Mouse (Mus musculus): ENCODE results near the gene Vash1. TPM values are rescaled to one million over a fixed set of nuclear protein-coding genes. Genes with fewer than 3 reads are reported as not detected.

The Vash1 gene
- polyA plus RNA-seq, 1 experiment from 2014 or later, result 2.3 TPM

GRCm38 (mm10) chr12:86726120-86726640, 47.7 kb downstream of the Vash1 start, which contains the start of gene Angel1:
Angel1 (minus strand) TSS chr12:86726460.
- no peak within 1 kb of the TSS for H3K27ac ChIP-seq
- no peaks in the 10 kb centered on the region; the same call in 1 of the 2 replicates for H3K27me3 ChIP-seq (replicated peaks)
- H3K4me1 ChIP-seq, result peaks cover 11% of the 10 kb centered on the region; the same call in 1 of the 2 replicates
- no peaks in the 10 kb centered on the region for H3K9me3 ChIP-seq (replicated peaks)
- H3K4me3 ChIP-seq, result peak within 1 kb of the TSS; percentile 67
- ATAC-seq, result peak; percentile 99
- H3K36me3 ChIP-seq, result no peaks in the 10 kb centered on the region
- H3K4me2 ChIP-seq, result peak within 1 kb of the TSS; percentile 98
- WGBS (ENCODE audit: insufficient replicate concordance), result under 1% methylated on average over 44 of the region's 44 CpGs
- H3K9ac ChIP-seq, result peak within 1 kb of the TSS; percentile 74

DNA sequence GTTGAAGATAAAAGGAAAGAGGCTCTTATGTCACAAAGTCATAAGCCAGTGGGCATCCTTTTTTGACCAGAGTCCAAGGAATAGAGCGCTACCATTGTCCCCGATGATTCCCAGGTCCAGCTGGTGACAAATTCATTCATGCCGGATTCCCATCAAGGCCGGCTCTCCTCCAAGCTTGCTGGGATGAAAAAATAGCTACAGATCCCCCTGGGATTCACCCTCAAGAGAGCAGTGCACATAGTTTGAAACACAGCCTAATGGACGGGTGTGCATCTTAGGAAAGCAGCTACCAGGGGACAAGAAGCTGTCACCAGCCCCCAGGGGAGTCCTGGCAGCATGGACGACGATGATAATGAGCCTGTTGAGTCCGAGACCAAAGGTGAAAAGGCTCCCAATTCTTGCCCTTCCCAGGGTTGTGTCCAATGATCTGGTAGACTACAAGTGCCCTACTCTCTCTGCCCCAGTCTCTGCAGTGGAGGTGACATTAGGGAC, 55.9 kb downstream of the Vash1 start, which contains the start of gene Lrrc74a:
Gene Lrrc74a, plus strand, starts transcription at position 51 of the 492 bp plus-strand sequence.
- Histone ChIP-seq H3K27ac (no peak within 1 kb of the TSS), H3K4me3 (no peak within 1 kb of the TSS), H3K36me3 (no peaks in the 10 kb centered on the region), H3K9me3 (replicated peaks) (no peaks in the 10 kb centered on the region), H3K4me2 (no peak within 1 kb of the TSS), H3K27me3 (replicated peaks) (no peaks in the 10 kb centered on the region), H3K9ac (no peak within 1 kb of the TSS), H3K4me1 (no peaks in the 10 kb centered on the region)
- 72% methylated on average over 8 of the region's 8 CpGs for WGBS (ENCODE audit: insufficient replicate concordance)
- no peak for ATAC-seq

Other genes with a start within 250 kb of the Vash1 start
- 2.3 and 2.8 TPM in 2 replicates for gene Angel1, start 47.8 kb downstream of the Vash1 start, polyA plus RNA-seq (2016; fragmentation: Nextera tagmentation; extraction: Ambion mirVana)
- gene Lrrc74a, start 55.7 kb downstream of the Vash1 start, polyA plus RNA-seq (2016; fragmentation: Nextera tagmentation; extraction: Ambion mirVana), result not detected in 2 replicates
- 6.7 and 7.7 TPM in 2 replicates for gene Irf2bpl, start 206.1 kb downstream of the Vash1 start, polyA plus RNA-seq (2016; fragmentation: Nextera tagmentation; extraction: Ambion mirVana)

Measured in liver, embryonic 12.5 days (tissue).